Mouse (Mus musculus) lung, postnatal 4 days (tissue): ENCODE results near the gene Mast4.
"Not testable (repeated sequence)": the region's sequence is repeated elsewhere in the genome, so short reads cannot be mapped to it uniquely, and the experiment has no call there.

Experiments
- DNase-seq, 2 experiments: peaks; one replicate each; pipeline ENCODE4 v3.0.0; 2021

Mast4 gene

DNA sequence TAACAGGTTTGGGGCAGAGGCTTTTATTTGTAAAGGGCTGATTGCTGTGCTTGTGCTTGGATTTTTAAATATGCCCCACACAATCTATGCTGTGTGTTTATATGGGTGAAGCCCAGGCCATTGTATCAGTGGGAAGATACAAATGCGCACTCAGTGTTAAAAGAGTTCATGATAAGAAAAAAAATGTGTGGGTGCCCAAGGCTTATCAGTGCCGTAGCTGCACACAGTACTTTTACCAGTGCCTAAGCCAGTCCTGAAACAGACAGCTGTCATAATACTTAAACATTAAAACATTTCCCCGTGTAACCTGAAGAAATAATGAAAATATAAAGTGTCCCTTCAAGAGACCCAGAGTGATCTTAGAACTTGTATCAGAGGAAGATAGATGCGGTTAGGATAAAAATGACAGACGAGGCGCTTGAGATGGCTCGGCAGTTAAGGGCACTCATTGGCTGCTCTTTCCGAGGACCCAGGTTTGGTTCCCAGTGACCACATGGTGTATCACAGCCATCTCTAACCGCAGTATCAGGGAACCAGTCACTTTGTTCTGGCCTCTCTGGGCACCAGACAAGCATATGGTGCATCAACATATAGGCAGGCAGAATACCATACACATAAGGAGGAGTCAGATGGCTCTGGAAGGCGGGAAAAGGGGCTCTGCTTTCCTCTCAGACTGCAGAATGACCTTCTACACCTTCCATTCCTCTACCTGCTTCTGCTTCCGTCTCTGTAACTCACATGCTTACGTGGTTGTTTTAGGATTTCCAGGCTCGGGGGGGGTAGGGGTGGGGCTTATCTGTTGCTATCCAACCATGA, 594.4 kb downstream of the Mast4 start:
- DNase-seq = no peak

DNA sequence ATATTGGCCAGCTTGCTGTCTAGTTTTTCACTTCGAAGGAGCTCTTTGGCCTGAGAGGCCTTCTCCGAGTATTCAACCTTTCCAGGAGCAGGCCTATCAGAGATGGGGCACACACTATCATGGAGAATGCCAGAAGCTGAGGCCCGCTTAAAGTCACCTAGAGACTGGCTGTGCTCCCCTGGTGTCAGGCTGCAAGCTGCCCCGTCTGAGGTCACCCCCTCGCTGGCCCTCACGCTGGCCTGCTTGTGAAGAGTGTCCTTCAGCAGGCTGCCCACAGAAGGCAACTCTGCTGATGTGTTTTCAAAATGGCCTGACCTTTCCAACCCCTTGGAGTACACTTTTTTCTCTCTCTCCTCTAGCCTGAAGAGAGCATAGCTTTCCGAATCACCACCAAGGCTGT, 596.5 kb downstream of the Mast4 start:
- DNase-seq = no peak

DNA sequence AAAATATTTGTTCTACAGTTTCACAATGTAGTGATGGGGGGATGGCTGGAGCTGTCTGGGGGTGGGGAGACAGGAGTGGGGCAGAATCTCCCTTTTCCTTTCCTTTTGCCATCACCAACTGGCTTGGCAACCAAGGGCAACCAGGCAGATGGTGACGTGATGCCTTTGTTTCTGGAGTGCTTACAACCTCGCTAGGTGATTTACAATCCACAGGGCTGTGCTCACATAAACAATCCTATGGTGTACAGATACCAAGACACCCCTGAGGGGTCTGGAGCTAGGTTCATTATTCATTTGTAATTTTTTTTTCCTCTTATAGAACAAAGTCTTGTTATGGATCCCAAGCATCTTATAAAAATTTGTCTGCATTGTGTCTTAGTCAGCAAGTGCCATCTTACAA, 601.2 kb downstream of the Mast4 start:
- DNase-seq = no peak

DNA sequence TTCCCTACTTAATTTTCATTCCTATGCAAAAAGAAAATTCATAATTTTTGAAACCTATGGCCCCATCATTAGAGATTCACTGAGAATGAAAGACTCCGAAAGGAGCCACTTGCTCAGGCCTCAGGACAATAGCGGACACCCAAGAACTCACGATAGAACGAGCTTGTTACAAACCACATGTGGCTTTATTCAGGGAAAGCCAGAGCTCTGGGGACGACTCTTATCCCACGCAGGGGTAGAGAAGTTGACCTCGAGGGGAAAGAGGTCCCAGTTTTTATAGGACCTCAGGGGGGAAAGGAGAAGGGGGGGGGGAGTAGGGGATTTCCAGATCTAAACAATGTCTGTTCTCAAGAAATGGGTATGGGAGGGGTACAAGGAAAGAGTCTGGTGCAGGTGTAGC, 605.3 kb downstream of the Mast4 start:
- DNase-seq = not testable (repeated sequence)

DNA sequence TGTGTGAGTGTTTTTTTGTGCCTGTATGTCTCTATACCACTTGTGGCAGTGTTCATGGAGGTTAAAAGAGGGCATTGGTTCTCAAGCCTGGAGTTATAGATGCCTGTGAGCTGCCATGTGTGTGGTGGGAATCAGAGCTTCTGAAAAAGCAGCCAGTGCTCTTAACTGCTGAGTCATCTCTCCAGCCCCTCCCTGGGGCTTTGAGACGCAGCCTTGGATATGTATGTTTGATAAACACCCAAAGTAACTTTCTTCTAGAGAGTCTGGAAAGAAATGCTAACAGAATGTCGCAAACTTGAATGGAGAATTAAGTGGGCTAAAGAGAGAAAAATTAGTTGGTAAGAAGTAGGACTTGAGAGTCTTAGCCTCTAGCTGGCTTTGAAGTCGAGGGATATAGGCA, 606.3 kb downstream of the Mast4 start:
- no peak for DNase-seq

DNA sequence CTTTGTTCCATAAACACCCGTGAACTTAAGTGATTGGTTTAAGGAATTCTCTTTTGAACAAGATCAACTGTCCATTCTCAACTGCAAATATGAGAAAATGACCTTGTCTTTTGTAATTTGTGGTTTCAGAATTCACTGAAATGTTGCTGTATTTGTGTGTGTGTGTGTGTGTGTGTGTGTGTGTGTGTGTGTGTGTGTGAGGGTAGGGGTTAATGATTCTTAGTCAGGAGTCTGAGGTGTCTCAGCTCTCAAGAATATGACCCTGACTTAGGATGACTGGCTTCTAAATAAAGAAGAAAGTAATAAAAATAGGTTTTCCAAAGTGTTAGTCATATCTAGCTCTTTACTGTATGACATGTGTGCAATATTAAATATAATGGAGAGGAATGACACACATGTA, 607.4 kb downstream of the Mast4 start:
- DNase-seq = no peak

DNA sequence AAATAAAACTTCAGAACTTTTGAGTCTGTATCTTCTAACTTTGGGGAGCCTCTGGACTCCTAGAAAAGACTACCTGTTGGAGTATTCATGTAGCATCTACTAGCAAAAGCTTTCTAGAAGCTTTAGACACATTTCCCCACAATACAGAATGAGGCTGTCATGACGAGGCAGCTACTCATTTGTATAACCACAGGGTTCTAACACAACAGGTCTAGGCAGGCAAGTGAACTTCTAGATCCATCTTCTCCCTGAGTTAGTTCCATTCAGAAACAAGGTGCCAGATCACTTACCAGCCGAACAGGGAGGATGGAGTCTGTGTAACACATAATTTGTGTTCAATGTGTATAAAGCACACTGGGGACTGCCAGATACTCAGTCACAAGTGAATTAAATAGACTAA, 608.4 kb downstream of the Mast4 start:
- DNase-seq = no peak

DNA sequence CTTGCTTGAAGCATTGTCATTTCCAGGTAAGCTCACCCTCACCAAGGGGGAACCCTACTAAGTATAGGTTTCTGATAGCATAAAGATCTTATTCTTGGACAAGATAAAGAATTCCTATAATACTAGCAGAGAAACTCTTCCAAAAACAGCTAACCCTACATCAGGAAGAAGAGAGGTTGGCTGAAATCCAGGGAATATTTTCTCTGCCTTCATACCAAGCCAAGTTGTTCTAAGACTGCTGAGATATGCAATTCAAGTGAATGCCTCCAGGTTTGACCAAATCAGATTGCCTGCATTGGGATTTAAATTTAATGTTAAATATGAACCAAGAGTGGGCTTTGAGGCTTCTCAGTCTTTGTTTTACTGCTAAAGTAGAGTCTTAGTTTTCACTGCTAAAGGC, 608.9 kb downstream of the Mast4 start:
- DNase-seq = no peak

DNA sequence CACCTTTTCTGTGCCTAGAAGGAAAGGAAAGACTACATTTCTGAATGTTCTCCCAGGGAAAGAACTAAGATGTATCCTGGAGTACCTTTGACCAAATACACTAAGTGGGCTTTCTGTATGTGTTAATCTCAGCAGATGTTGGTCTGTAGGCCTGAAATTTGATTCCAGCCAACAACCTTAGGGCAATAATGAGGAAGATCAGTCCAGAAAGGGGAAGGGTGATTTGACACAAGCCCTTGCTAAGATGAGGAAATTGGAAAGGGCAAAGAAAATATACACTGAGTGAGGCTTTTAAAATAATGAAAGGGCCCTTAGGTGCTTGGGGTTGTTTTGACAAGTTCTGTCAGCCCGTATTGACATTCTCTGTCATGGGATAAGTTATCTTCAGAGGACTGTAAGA, 617.3 kb downstream of the Mast4 start:
- DNase-seq = no peak

DNA sequence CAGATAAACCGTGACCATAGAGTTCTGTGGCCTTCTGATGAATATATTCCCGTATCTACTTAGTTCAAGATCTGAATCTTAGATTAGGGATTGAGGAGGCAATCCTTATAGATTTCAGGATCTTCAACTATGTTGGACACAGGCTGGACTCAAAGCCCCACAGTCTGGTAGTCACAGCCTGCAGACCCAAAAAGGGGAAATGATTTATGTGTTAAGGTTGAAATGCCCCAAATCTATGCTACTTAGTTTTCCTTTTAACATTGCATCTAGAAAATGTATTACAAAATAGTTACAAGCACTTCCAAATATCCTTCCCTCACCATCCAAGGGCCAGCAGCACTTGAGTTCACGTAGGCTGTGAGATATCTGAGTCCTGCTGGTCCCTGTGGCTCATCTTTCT, 633.6 kb downstream of the Mast4 start:
- no peak for DNase-seq

DNA sequence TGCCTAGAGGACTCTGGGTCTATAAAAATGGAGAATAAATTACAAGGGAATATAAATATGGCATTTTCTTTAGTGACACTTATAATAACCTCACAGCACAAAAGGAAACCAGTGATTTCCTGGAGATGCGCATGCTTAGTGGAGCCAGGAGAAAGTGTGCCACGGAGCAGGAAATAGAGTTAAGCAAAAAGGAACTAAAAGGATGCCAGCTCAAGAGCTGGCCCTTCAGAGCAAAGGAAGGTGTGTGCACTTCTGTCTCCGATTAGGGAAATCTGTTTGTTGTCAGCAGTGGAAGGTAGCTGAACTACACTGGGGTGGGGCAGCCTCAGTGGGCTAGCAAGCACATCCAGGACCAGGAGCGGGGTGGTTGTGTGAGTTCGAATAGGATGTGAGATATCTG, 634.1 kb downstream of the Mast4 start:
- DNase-seq = no peak

DNA sequence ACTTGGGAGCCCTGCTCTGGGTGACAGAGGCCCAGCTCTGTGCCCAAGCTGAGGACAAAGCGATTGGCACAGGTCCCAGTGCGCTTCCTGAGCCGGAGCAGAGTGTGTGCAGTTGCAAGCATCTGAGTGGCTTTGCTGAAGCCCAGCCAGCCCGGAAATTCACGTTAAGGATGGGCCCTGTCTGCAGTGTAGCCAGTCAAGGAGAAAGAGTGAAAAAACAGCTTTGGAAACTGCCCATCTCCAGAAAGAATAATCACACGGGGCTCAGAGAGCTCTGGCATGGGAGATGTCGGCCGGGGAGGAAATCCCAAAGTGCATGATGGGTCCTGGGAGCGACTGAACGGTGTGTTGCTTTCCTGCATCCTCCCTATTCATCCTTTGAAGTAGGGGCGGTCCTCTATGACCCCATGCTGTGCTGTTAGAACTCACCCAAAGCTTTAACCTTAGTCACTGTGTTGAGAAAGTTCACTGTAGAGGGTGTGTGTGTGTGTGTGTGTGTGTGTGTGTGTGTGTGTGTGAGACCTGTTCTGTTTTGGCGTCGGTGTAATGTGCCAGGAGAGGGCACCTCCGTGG, 635.5 kb downstream of the Mast4 start:
- DNase-seq = peak; percentile 76 to 90

DNA sequence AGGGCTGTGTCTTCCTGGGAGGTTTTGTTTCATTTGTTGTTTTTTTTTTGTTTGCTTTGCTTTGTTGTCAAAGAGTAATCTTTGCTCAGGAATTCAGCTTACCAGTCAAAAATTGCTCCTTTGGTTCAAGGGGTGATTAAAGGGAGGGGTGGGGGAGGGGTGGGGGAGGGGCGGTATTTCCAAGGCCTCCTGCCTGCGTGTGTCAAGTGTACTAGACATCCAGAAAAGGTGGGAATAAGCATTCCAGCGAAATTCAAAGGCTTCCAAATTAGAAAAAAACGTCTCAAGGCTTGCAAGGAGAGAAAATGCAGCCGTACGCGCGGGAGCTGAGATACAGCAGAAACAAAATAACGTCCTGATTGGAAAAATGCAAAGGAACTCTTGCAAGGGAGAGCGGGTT, 636.0 kb downstream of the Mast4 start:
- DNase-seq = no peak

DNA sequence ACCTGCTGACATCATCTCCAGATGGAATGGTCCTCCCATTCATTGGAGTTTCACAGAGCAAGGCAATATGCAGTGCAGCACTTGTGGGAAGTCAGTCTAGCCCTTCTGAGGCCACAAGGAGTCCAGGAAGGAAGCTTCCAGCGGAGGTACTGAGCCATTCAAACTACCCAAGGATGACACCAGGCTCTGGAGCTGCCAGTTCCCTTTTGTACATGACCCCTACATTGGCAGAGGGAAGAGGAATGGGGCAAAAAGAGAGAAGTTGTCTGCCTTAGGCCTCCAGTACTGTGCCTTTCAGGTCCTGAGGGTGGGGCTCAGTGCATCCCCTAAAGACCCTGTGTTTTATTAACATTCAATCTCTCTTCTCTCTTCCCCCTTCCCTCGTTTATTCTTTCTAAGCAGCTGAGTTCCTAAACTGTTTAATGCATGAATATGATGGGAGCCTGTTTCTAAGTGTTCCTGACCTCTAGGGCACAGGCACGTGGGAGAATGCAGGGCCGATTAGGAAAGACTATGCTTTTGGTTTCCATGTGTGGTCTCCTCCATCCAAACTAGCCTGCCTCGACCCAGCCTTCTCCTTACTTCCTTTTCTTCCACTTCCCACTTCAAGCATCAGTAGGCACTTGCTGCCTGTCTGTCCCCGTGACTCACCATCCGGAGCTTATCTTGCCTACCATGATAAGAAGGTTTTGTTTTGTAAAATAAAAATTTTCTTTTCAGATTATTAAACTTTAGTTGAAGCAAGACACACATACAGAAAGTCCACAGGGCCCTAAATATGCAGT, 639.0 kb downstream of the Mast4 start:
- DNase-seq = peak in 1 of 2 experiments; percentile 27

DNA sequence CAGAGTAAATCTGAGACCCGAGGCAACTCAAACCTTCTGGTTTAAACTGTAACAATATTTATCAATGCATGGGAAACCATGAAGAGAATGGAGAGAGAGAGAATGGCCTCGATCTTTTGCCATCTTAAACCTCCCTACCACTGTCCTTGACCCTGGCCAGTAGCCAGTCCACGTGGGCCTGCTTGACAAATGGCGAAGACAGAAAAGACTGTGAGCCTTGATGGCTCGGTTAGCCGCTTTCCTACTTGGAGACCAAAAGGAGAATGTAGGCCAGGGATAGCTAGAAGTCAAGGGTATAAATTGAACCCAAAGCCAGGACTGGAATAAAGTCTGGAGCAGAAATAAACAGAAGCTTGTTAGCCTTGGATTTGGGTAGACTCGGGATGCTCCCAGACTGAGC, 640.1 kb downstream of the Mast4 start:
- no peak for DNase-seq

DNA sequence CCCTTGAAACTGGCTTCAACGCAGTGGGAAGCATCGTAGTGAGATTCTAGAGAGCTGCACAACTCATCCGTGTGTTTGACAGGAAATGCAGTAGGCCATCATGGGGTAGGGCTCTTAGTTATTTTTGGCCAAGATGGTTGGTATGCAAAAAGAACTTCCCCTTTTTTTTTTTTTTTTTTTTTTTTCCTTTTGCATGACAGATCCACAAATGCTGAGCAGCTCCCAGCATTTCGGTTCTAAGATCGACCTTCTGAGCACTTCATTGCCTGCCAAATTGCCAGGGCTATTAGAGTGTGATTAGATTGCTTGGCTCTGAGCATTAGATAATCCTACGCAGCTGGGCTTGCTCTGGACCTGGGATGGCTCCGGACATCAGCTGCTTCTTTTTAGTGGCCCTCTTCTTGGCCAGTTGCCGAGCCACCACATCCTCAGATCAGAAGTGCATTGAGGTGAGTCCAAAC, 640.9 kb downstream of the Mast4 start, which contains the start of gene Cd180:
Cd180 (plus strand) TSS at position 218 of the 461 bp plus-strand sequence.
- peak; percentile 38 to 62 for DNase-seq

DNA sequence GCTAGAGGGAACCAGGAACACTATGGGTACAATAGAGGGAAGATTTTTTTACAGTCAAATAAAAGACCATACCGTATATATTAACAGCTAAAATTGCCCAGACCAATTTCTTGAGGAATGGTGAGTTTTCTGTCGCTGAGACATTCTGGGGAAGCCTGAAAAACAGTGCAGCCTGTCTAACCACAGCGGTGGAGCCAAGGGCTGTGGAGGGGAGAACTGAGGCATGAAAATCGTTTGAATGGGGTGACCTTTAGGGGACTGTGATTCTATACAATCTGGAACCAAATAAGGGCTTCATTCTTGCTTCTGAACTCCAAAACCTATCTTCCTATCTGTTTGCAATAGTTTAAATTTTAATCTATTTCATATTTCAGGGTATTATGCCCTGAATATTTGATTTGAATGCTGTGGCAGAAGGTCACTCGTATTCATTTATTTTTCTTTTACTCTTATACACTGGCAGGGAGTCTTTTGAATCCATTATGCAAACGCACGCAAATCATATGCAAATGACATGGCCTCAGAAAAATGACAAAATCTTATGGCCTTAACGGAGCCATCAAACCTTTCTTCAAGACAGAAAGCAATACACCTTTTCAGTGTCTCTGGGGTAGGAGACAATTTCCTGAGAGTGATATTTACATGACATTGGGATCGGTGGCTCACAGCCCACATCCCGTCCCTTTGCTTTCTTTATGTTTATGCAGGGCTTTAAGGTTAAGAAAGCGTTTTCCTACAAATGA, 642.7 kb downstream of the Mast4 start:
- DNase-seq = no peak

DNA sequence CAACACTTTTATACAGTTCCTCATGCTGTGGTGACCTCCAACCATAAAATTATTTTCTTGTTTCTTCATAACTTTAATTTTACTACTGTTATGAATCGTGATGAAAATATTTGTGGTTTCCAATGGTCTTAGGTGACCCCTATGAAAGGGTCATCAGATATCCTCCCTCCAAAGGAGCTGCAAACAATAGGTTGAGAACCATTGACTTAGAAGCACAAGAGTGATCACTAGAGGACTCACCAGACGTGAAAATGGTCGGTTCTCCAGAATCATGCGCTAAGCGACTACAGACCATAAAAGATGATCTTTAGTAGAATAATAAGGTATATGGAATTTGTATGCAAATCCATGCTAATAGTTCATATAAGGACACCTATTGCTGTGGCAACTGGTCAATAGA, 644.1 kb downstream of the Mast4 start:
- DNase-seq = no peak

DNA sequence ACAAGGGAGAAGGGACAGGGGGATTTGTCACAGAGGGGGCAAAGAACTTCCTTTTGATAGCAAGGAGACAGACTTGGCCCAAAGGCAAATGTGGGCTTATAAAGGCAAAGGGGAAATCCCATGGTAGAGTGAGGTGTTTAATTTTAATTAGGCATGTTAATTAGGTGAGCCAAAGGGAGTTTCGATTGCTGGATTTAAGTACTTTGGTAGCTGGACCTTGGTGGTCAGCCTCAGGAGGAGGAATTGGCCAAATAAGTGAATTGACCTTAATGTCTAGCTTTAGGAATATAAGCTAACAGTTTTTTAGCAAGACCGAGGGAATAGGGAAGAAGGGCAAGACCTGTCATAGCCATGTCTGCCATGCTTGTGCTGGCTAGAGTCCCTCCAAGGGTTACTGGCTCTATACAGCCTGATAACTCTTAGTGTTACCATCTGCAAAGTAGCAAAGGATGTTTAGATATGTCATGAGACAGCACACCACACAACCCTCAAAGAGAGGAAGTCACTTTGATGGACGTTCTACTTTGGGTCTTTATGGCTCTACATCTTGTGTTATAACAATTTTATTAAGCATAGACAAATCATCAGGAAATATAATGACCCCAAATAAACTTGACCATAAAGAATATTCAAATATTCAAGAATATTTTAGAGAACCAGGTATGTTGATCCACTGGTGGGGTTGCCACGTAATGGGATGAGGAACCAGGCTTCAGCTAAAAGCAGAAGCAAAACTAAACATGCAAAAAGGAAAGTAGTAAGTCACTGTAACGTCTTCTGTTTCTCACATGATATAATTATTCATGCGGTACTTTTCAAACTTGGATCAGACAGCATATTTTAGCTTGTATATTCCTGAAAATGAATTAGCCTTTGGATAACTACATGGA, 644.9 kb downstream of the Mast4 start:
- no peak for DNase-seq

DNA sequence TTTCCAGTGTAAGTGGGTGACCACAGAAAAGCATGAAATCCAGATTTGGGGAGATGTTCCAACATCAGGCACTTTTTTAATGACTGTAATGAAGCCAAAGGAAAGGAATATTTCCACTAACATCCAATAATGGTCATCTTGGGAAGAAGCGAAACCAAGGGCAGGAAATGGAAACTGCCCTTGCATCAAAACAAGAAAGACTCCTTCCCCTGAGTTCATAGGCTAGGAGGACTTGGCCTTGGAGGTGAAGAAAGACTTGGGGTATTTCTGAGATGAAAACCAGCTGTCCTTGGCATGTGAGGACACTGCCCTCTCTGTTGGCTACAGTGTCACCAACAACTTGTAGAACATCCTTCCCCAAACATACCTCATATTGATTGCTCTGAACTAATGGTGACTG, 646.2 kb downstream of the Mast4 start:
- DNase-seq = no peak

DNA sequence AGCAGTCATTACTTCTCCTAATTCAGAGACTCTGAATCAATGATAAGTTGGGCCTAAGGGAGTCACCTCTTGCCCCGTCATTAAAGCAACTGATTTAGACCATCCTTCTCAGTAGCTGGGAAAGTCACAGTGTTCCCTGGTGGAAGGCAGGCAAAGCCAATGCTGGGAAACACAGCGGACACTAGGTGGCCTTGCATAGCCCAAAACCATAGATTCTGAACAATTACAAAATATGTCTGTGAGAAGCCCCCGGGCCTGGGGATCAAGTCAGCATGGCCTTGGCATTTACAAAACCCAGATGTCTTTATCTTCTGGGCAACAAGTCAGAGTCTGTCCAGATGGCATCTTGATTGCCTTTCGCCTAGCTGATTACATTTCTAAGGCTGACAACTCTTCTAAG, 649.4 kb downstream of the Mast4 start:
- peak in 1 of 2 experiments; percentile 34 for DNase-seq
